Mouse (Mus musculus) heart, postnatal 0 days (tissue): ENCODE measurements around the gene Map3k12.
A peak's percentile ranks its signal among the peaks of the same experiment; 100 is the strongest.

Source experiments
- CTCF ChIP-seq: IDR thresholded peaks from 2 replicates; pipeline ENCODE4 v1.5.1; 2016; ENCODE audit warnings: antibody characterized with exemption, control low read depth, low read depth
- EP300 ChIP-seq: IDR thresholded peaks from 2 replicates; pipeline ENCODE4 v1.6.1; 2016; ENCODE audit warnings: antibody characterized with exemption, low read depth

DNA sequence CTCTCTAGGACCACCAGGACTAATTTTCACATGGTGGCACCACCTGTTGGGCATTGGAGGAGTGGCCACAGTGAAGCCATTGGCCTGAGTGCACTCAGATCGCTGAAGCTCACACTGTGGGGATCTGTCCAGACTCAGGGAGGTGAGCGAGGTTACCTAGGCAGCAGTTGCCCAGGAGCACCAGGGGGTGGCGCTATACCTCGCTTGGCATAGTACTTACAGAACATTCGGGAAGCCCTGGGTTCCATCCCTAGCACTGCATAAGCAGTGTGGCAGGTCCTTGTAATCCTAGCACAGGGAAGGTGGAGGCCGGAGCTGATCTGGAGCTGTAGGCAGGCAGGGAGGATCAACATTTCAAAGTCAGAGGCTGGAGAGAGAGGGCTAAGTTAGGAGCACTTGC lies 60.9 kb downstream of the Map3k12 start:
- TF ChIP-seq EP300 = no peak
- peak; percentile 30 for TF ChIP-seq CTCF
